Mouse (Mus musculus) spleen, postnatal 36 days (tissue): ENCODE results near the gene Osbp2.

Experiments
- DNase-seq, 2 experiments: peaks; one replicate each; pipeline ENCODE4 v3.0.0; 2022; ENCODE audit warnings: low spot score in 2 of 2, mixed read lengths in 1 of 2

Osbp2 gene

DNA sequence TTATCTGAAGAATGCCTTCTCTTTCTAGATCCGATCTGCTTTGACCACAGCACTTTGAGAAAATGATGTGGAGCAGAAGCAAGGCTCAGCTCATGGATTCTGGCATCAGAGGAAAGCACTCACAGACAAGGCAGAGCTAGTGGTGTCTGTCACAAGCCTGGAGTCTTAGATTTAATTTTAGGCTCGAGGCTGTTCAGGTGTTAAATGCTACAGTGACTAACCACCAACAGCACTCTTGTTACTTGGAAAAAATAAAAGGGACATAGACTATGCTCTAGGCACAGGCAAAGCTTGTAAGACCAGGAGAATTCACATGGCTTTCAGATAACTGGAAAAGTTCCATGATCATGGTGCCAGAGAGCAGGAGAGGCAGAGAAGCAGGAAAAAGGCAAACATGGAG lies 40.3 kb downstream of the Osbp2 start:
- no peak for DNase-seq

DNA sequence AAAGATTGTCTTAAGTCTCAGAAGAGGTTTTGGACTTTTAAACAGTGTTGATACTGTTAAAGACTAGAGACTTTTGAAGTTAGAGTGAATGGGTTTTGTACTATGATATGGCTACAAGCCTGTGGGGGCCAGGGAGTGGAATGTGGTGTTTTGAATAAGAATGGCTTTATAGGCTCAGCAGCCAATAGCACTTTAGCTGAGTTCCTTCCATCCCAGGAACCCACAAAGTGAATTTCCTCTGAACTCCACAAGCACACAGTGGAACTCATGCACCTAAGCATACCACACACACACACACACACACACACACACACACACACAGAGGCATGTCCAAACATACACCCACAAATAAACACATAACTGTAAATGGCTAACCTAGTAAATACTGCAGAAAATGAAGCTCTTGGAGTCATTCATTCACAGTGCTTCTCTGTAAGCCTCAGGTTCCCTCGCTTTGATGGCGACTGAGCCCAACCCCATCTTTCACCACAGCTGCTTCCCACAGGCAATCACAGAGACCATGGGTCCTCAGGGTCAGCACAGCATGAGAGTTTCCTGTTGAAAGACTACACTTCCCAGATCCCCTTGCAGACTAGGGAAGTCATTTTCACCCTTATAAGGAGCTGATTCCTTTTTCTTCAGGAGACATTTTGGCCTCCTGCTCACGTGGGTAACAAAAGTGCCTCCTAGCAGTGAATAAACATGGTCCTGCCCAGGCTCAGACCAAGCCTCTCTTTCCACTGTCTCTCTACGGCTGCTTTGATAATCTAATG lies 45.5 kb downstream of the Osbp2 start:
- DNase-seq: no peak

DNA sequence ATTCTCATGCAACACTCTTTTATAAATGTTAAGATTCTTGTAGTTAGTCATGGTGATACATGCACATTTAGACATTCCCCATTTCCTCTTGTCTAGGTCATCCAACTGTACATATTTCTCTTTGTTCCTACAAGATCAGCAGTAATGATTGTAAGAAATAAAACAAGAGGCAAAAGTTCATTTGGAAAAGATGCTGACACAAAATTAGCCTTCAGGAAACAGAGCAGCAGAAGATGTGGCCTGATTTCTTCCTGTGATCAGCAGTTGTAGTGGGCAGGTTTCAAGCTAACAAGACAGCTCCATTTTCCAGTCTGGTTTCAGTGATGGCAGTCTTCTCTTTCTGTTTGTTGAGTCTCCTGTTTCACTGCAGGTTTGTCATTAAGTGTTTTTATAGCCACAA lies 47.8 kb downstream of the Osbp2 start:
- no peak for DNase-seq

DNA sequence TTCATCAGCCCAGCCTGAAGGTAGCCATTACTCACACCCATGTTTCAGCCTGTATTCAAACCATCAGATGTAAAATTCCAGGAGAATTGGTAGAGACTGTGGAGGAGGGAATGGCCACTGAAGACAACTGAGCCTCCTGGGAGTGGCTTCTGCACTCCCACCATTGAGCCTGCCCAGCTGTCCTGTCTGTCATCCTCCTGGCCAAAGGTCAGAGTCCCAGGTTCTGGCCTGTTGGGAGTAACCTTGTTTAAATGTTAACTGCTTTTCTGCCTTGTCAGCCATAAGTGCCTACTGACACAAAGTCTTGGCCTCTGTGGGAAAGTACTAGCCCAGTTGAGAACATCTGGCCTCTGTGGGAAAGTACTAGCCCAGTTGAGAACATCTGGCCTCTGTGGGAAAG lies 50.4 kb downstream of the Osbp2 start:
- DNase-seq: no peak

- DNase-seq: no peak
Observed at GRCm38 (mm10) chr11:3808162-3808561, 55.5 kb downstream of the Osbp2 start.

GRCm38 (mm10) chr11:3805362-3805761 lies 58.3 kb downstream of the Osbp2 start:
- DNase-seq: no peak

GRCm38 (mm10) chr11:3804639-3805038 lies 59.1 kb downstream of the Osbp2 start:
- no peak for DNase-seq

DNA sequence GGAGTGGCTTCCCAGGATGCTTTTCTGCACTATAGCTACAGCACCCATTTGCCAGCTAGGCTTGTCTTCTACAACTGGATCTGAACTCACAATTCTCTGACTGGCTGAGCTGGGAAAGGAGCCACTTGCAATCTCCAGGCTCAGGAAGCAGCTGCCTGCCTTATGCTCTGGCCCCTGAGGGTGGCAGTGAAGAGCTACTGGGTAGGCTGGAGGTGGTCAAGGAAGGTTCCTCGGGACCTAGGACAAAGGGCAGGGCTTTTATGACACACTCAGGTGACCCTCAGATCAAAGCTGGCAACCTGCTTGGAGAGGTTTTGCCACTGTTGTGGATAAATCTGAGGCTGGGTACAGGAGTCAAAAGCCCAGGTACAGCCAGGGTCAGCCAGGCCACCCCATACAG lies 61.6 kb downstream of the Osbp2 start:
- no peak for DNase-seq

- DNase-seq: no peak
Observed at GRCm38 (mm10) chr11:3797631-3798215, 66.0 kb downstream of the Osbp2 start.

DNA sequence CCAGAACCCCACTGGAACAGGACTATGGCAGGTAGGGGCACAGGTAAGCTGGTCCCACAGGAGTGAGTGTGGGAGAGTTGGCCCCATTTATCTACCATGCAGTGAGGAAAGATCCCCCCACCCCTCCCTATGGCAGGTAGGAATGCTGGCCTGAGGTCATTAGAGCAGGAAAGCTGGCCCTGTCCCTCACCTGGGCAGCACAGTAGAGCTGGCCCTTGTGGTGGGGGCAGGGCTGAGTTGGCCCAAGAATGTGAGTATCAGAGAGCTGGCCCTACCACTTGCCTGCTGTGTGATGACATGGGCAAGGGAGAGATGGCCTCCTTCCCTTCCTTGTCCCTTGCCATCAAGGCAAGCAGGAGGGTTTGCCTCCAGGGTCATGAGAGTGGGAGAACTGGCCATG lies 73.0 kb downstream of the Osbp2 start:
- no peak for DNase-seq

- DNase-seq: no peak
Observed at GRCm38 (mm10) chr11:3789919-3790318, 73.8 kb downstream of the Osbp2 start.

DNA sequence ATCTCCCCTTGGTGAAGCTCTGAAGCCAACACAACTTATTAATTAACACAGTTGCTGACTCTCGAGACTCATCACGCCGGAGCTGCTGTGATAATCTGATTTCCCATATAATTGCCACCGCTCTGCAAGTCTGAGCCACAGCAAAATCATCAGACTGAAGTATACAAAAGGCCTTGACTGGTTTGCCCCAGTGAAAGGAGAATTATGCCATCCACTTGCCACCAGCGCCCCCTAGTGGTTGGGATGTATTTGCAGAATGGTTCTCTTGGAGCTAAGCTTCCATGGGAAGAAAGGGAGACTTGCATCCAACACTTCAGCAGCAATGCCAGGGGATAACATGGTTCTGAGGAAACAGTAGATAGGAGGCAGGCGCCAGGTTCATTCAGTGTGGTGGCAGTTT lies 77.1 kb downstream of the Osbp2 start:
- DNase-seq: peak; percentile 35 to 45

- DNase-seq: no peak
Observed at GRCm38 (mm10) chr11:3775263-3775644, 88.4 kb downstream of the Osbp2 start.

GRCm38 (mm10) chr11:3774463-3775262 lies 89.0 kb downstream of the Osbp2 start:
- no peak for DNase-seq

DNA sequence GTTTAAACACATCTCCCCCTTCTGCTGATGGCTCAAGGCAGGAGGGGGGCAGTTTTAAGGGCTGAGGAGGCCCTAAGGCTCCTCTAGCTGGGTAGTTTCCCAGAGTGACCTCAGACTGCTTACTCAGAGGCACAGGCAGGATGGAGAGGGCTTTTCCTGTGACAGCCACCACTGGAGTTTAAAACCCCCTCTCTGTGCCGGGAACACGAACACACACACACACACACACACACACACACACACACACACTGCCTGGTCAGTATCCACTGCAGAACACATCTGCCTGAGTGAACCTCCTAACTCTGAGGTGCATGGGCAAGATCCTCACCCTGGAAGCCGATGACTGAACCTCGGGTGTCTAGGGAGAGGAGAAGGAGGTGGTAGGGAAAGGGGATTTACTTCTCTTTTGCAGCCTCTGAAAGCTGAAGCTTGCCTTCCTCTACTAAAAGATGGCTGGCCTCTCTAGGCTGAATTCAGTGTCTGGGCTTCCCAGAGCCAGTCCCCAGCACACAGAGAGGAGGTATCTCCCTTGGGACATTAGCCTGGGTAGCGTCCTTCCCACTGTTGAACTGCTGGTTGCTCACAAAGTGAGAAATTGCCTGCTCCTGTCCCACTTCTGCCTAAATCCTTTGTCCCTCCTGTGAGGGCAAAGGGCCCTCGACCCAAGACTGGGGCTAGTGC lies 89.8 kb downstream of the Osbp2 start:
- no peak for DNase-seq

- no peak for DNase-seq
Observed at GRCm38 (mm10) chr11:3773136-3773535, 90.6 kb downstream of the Osbp2 start.

GRCm38 (mm10) chr11:3771348-3771747 lies 92.4 kb downstream of the Osbp2 start:
- DNase-seq: no peak

DNA sequence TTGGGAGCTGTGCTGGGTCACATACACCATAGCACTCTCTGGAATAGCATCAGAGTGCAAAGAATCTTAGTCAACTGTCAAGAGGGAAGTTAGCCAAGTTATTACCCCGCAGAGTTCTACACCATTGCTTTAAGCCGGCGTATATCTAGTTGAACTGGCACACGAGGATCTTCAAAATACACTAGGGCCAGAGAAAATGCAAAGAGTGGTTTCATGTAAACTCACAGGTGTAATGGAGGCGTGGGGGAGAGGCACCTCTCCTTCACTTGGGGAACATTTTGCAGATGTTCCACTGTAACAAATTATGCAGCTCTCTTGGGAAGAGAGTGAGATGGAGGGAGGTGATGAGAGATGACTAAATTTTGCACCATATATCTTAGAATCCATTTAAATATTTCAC lies 95.9 kb downstream of the Osbp2 start:
- DNase-seq: no peak

- DNase-seq: no peak
Observed at GRCm38 (mm10) chr11:3766964-3767363, 96.7 kb downstream of the Osbp2 start.

GRCm38 (mm10) chr11:3764352-3764751 lies 99.4 kb downstream of the Osbp2 start:
- DNase-seq: no peak

GRCm38 (mm10) chr11:3761775-3762501 lies 101.8 kb downstream of the Osbp2 start:
- no peak for DNase-seq

- DNase-seq: no peak
Observed at GRCm38 (mm10) chr11:3761339-3761738, 102.4 kb downstream of the Osbp2 start.
